Mouse (Mus musculus) heart, embryonic 10.5 days (tissue): ENCODE results near the gene Ror1. TPM values are rescaled to one million over a fixed set of nuclear protein-coding genes. Genes with fewer than 3 reads are reported as not detected.

Experiments
- DNase-seq: peaks from one replicate; pipeline ENCODE4 v3.0.0-alpha.2; 2017; ENCODE audit warnings: low spot score
- H3K27ac ChIP-seq: fragments of 300-500 bp; sonication (generic); 2 replicates; pipeline ENCODE4 v1.5.1; 2016; ENCODE audit warnings: mild to moderate bottlenecking
- H3K27me3 ChIP-seq: fragments of 300-500 bp; sonication (generic); 2 replicates; pipeline ENCODE4 v1.6.1; 2016; ENCODE audit warnings: mild to moderate bottlenecking; ENCODE audit not compliant: poor library complexity, insufficient read depth, severe bottlenecking
- H3K36me3 ChIP-seq: fragments of 300-500 bp; sonication (generic); 2 replicates; pipeline ENCODE4 v1.6.1; 2016; ENCODE audit warnings: mild to moderate bottlenecking, moderate library complexity
- H3K4me1 ChIP-seq: fragments of 300-500 bp; sonication (generic); 2 replicates; pipeline ENCODE4 v1.6.1; 2016; ENCODE audit warnings: mild to moderate bottlenecking
- H3K4me3 ChIP-seq: fragments of 300-500 bp; sonication (generic); 2 replicates; pipeline ENCODE4 v1.5.1; 2016; ENCODE audit warnings: mild to moderate bottlenecking, moderate library complexity
- H3K9me3 ChIP-seq: fragments of 300-500 bp; sonication (generic); 2 replicates; pipeline ENCODE4 v1.6.1; 2016; ENCODE audit warnings: mild to moderate bottlenecking, moderate library complexity
- WGBS: fragments of 180-500 bp; shearing (Covaris S2); methylation state at CpG from one replicate; pipeline ENCODE4 v1.1.7; 2016; 5-methylcytosine and 5-hydroxymethylcytosine counted together
- polyA plus RNA-seq: library from polyadenylated mRNA; unstranded; fragments of >200 nt; fragmentation: Nextera tagmentation; extraction: Ambion mirVana; gene quantifications from 2 replicates; pipeline ENCODE4 v1.2.1, GENCODE M21; 2016

Ror1 gene
- polyA plus RNA-seq, 1 experiment from 2014 or later, result 9.3 TPM

GRCm38 (mm10) chr4:100141626-100142025 lies 46.0 kb downstream of the Ror1 start:
- Histone ChIP-seq H3K4me1 (peaks cover 8% of the 10 kb centered on the region; the same call in 1 of the 2 replicates), H3K36me3 (no peaks in the 10 kb centered on the region), H3K27me3 (no peaks in the 10 kb centered on the region), H3K27ac (no peak overlapping the region), H3K9me3 (no peaks in the 10 kb centered on the region), H3K4me3 (no peak overlapping the region)
- whole genome bisulfite sequencing, result 12% methylated on average over 2 of the region's 2 CpGs
- no peak for DNase-seq

DNA sequence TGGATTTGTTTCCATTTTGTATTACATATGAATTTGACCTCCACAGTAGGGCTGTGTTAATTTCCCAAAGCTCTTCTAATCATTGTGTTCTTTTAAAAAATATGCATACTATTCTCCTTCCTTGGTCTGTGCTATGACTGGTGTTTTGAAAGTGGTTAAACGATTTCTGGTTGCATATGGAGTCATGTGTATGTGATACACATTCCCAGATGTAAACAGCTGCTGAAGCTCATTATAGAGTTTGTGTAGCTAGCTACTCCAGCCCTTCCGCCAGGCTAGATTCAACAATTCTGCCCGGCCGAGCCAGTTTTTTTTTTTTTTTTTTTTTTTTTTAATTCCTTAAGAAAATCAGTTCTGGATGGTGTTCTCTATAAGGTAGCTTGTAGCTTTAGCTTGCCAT lies 49.2 kb downstream of the Ror1 start:
- Histone ChIP-seq H3K36me3 (no peaks in the 10 kb centered on the region), H3K4me3 (no peak overlapping the region), H3K4me1 (peaks cover 8% of the 10 kb centered on the region; the same call in 1 of the 2 replicates), H3K9me3 (no peaks in the 10 kb centered on the region), H3K27ac (no peak overlapping the region), H3K27me3 (no peaks in the 10 kb centered on the region)
- 86% methylated on average over 4 of the region's 4 CpGs for WGBS
- no peak for DNase-seq

GRCm38 (mm10) chr4:100150797-100151196 lies 55.2 kb downstream of the Ror1 start:
- no peaks in the 10 kb centered on the region for H3K9me3 ChIP-seq
- 82% methylated on average over 1 of the region's 1 CpGs for WGBS
- no peaks in the 10 kb centered on the region for H3K36me3 ChIP-seq
- no peak overlapping the region for H3K4me3 ChIP-seq
- no peak overlapping the region for H3K27ac ChIP-seq
- peaks cover 9% of the 10 kb centered on the region; the same call in 1 of the 2 replicates for H3K4me1 ChIP-seq
- no peaks in the 10 kb centered on the region for H3K27me3 ChIP-seq
- DNase-seq, result no peak

DNA sequence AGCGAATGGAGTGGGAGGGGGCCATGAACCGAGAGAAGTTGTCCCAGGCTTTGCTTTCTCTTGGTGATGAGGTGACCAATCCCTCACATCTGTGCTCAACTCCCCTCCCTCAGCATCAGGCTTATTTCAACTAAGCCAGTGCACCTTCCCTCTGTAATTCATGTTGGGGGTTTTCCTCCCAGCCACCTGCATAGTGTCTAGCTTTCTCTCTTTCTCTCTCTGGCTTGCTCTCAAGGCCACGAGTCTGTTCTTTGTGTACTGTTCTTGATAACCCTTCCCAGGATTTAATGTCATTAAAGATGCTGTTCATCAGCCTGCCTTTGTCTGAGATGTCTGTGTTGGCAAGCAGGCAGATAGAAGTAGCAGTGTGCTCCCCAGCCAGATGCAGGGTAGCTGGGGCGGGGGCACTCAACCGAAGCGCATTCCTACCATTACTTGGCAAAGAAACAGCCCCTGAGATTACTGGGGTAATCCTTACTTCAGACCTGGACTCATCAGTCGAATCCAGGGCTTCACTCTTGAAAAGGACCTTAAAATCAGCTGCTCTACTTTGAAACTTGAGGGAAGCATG lies 59.1 kb downstream of the Ror1 start:
- WGBS, result 64% methylated on average over 7 of the region's 7 CpGs
- DNase-seq, result no peak

DNA sequence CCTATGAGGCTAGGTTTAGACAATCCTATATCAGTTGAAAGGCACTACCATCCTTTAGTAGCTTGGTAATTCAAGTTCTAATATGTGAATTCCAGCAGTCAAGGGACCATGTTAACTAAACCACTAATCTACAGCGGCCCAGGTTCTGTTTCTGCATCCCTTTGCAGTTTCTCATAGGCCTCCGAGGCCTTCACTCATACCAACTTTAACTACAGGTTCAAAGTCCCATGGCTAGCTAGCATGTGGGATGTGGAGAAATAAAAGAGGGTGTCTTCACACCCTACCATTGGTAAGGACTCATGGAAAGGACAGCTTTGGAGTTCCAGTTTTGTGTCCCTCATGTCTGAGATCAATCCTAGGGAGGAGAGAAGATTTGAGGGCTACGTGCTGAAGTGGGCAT lies 60.1 kb downstream of the Ror1 start:
- H3K9me3 ChIP-seq, result no peaks in the 10 kb centered on the region
- peaks cover 9% of the 10 kb centered on the region; the same call in 1 of the 2 replicates for H3K4me1 ChIP-seq
- DNase-seq, result no peak
- H3K27me3 ChIP-seq, result no peaks in the 10 kb centered on the region
- H3K4me3 ChIP-seq, result no peak overlapping the region
- no peaks in the 10 kb centered on the region for H3K36me3 ChIP-seq
- WGBS, result 86% methylated on average over 3 of the region's 3 CpGs
- H3K27ac ChIP-seq, result no peak overlapping the region

More for the DNA sequence above, 59.1 kb downstream of the Ror1 start:
- H3K27ac ChIP-seq, result no peak overlapping the region
- no peaks in the 10 kb centered on the region for H3K36me3 ChIP-seq
- no peaks in the 10 kb centered on the region for H3K27me3 ChIP-seq
- peaks cover 9% of the 10 kb centered on the region; the same call in 1 of the 2 replicates for H3K4me1 ChIP-seq
- no peaks in the 10 kb centered on the region for H3K9me3 ChIP-seq
- no peak overlapping the region for H3K4me3 ChIP-seq

GRCm38 (mm10) chr4:100158401-100158800 lies 62.8 kb downstream of the Ror1 start:
- H3K9me3 ChIP-seq, result no peaks in the 10 kb centered on the region
- 84% methylated on average over 5 of the region's 5 CpGs for WGBS
- H3K27ac ChIP-seq, result no peak overlapping the region
- DNase-seq, result no peak
- H3K4me3 ChIP-seq, result no peak overlapping the region
- H3K4me1 ChIP-seq, result peaks cover 29% of the 10 kb centered on the region
- H3K36me3 ChIP-seq, result no peaks in the 10 kb centered on the region
- no peaks in the 10 kb centered on the region for H3K27me3 ChIP-seq

- no peak for DNase-seq
- Histone ChIP-seq H3K4me3 (no peak overlapping the region), H3K4me1 (peaks cover 27% of the 10 kb centered on the region), H3K9me3 (no peaks in the 10 kb centered on the region), H3K27ac (no peak overlapping the region), H3K27me3 (no peaks in the 10 kb centered on the region), H3K36me3 (no peaks in the 10 kb centered on the region)
Observed at GRCm38 (mm10) chr4:100160156-100160555, 64.6 kb downstream of the Ror1 start.

- no peak for DNase-seq
- 79% methylated on average over 7 of the region's 7 CpGs for WGBS
- H3K27ac ChIP-seq, result no peak overlapping the region
- no peaks in the 10 kb centered on the region; the same call in 1 of the 2 replicates for H3K27me3 ChIP-seq
- H3K9me3 ChIP-seq, result no peaks in the 10 kb centered on the region
- peaks cover 60% of the 10 kb centered on the region for H3K4me1 ChIP-seq
- no peak overlapping the region for H3K4me3 ChIP-seq
- no peaks in the 10 kb centered on the region for H3K36me3 ChIP-seq
Observed at GRCm38 (mm10) chr4:100165790-100166189, 70.2 kb downstream of the Ror1 start.

DNA sequence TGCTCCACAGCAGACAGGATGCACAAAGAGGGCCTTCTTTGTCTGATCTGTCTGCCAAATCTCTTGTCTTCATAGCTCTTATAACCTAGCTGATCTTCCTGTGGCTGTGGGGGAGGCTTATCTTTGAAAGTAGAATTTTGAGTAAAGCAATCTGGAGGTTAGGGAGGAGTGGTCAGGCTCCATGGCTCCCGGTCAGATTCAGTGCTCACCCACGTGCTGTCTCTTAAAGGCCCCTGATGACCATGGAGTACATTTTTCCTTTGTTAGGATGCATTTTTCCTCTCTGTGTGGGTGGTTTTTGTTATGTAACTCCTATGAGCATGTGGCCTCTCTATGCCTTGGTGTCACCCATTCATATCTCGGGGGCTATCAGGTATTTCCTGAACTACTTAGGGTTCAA lies 71.3 kb downstream of the Ror1 start:
- 48% methylated on average over 3 of the region's 3 CpGs for WGBS
- H3K36me3 ChIP-seq, result no peaks in the 10 kb centered on the region
- H3K27me3 ChIP-seq, result no peaks in the 10 kb centered on the region; the same call in 1 of the 2 replicates
- DNase-seq, result no peak
- H3K4me3 ChIP-seq, result no peak overlapping the region
- peak overlapping the region; percentile 13; the same call in 1 of the 2 replicates for H3K27ac ChIP-seq
- H3K9me3 ChIP-seq, result no peaks in the 10 kb centered on the region
- H3K4me1 ChIP-seq, result peaks cover 63% of the 10 kb centered on the region

- H3K27me3 ChIP-seq, result no peaks in the 10 kb centered on the region; the same call in 1 of the 2 replicates
- 0 out of 2 replicates have a peak overlapping the region, but pooled peaks have one; percentile 16 for H3K27ac ChIP-seq
- DNase-seq, result no peak
- no peak overlapping the region for H3K4me3 ChIP-seq
- H3K9me3 ChIP-seq, result no peaks in the 10 kb centered on the region
- H3K36me3 ChIP-seq, result no peaks in the 10 kb centered on the region
- peaks cover 44% of the 10 kb centered on the region for H3K4me1 ChIP-seq
- 74% methylated on average over 5 of the region's 5 CpGs for WGBS
Observed at GRCm38 (mm10) chr4:100169683-100170082, 74.1 kb downstream of the Ror1 start.

DNA sequence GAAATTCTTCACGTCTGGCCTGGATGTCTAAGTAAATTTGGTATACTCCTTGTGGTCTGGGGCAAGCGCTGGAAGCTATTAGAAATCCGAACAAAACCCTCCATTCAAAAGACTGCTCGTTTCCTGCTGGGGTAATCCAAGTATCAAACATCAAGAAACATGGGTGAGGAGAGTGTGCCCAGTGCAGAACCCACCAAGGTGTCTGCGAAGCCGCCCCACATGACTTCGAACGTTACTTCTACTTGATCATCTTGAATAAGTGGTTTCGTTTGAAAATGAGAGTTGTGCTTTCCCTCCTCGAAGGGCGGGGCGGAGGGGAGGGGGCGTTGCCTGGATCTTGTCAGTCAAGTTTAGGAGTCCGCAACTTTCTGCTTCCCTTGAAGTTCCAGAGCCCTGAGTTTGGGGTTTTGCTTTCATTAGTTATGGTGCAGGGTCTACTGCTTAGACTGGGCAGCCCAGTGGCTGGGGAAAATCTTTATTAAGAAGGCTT lies 74.6 kb downstream of the Ror1 start:
- H3K27ac ChIP-seq, result peak overlapping the region; percentile 52; the same call in 1 of the 2 replicates
- WGBS, result 57% methylated on average over 14 of the region's 14 CpGs
- DNase-seq, result no peak
- peaks cover 44% of the 10 kb centered on the region for H3K4me1 ChIP-seq
- H3K9me3 ChIP-seq, result no peaks in the 10 kb centered on the region
- no peaks in the 10 kb centered on the region; the same call in 1 of the 2 replicates for H3K27me3 ChIP-seq
- no peak overlapping the region for H3K4me3 ChIP-seq
- H3K36me3 ChIP-seq, result no peaks in the 10 kb centered on the region

- no peak overlapping the region for H3K4me3 ChIP-seq
- H3K36me3 ChIP-seq, result no peaks in the 10 kb centered on the region
- H3K27ac ChIP-seq, result peak overlapping the region; percentile 72
- no peak for DNase-seq
- no peaks in the 10 kb centered on the region for H3K9me3 ChIP-seq
- 52% methylated on average over 5 of the region's 5 CpGs for WGBS
- H3K27me3 ChIP-seq, result no peaks in the 10 kb centered on the region; the same call in 1 of the 2 replicates
- H3K4me1 ChIP-seq, result peaks cover 44% of the 10 kb centered on the region
Observed at GRCm38 (mm10) chr4:100170743-100171142, 75.2 kb downstream of the Ror1 start.

DNA sequence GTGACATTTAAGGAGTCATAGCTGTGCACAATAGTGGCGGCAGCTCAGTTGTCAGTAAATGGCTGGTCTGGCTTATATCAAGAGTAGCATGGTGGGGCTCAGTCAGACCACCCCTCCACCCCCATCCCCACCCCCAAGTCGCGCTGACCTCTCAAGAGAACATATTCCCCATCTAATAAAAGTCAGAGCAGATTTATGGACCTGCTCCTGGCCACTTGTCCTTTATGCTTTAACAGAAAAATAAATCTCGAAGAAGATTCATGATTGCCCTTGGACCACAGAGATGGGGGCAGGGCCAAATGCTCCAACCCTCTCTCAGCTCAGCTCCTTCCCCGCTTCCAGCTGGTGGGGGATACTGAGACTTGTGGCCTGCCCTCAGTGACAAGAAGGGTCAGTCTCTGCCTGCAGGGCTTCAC lies 75.9 kb downstream of the Ror1 start:
- H3K4me1 ChIP-seq, result peaks cover 37% of the 10 kb centered on the region

More for the DNA sequence above, 75.9 kb downstream of the Ror1 start:
- Histone ChIP-seq H3K27ac (peak overlapping the region; percentile 72; the same call in 1 of the 2 replicates), H3K27me3 (no peaks in the 10 kb centered on the region; the same call in 1 of the 2 replicates), H3K4me3 (no peak overlapping the region), H3K9me3 (no peaks in the 10 kb centered on the region), H3K36me3 (no peaks in the 10 kb centered on the region)
- DNase-seq, result no peak
- 48% methylated on average over 5 of the region's 5 CpGs for WGBS
